Mouse (Mus musculus): ENCODE measurements at regions not wholly inside any gene's neighbourhood (a gene's known extent, or its start where the extent isn't known, plus 50 kb on each side); places are given as distances from the start of the nearest gene placed in this dataset.
"Not testable (repeated sequence)": the region's sequence is repeated elsewhere in the genome, so short reads cannot be mapped to it uniquely, and the experiment has no call there.

DNA sequence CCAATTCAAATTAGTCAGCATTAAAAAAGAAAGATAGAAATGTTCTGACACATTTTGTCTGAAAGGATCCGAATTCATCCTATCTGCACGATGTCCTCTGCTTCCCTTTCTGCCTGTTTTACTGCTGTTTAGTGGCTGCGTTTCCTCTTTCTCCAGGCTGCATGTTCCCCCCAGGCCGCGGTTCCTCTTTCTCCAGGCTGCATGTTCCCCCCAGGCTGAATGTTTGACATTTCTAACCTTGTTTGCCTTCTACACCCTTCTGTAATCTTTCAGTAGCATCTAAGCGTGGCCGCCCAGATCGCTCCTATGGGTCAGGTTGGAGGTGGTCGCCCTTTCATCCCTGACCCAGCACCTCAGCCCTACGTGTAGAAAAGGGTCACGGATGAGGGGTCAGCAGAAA, 89.6 kb upstream of the Mdm1 start:
- no peak for DNase-seq

DNA sequence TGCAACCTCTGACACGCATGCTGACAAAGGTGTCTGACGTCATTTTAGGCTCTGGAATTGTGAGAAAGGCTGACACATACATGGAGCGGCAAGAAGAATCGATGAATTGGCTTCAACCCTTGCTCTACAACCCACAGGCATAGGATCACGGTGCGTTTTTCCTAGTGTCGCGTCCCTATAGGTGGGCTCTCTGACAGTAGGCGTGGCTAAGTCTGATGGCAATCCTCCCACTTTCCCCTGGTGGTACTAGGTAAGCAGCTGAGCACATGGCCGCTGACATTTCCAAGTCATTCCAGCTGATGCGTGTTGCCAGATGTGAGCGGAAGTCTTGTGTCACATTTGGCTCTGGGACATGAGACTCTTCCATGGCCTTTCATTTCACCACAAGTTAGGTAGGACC, 89.1 kb upstream of the Mdm1 start:
- DNase-seq = no peak

DNA sequence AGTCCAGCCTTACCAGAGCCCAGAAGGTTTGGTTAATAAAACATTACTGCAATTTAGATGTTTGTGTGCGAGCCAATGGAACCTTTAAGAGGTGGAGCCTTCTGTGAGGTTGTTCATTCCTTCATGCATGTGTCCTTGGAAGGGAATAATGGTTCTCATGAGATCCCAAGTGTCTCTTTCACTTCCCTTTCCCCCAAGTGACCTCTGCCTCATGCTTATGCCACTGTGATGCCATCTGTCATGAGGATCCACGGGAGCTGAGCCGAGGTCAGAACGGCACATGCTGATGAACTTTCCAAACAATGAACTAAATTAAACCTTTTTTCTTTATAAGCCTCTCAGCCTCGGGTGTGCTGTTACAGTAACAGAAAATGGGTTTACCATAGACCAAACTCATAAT, 88.6 kb upstream of the Mdm1 start:
- DNase-seq = no peak

DNA sequence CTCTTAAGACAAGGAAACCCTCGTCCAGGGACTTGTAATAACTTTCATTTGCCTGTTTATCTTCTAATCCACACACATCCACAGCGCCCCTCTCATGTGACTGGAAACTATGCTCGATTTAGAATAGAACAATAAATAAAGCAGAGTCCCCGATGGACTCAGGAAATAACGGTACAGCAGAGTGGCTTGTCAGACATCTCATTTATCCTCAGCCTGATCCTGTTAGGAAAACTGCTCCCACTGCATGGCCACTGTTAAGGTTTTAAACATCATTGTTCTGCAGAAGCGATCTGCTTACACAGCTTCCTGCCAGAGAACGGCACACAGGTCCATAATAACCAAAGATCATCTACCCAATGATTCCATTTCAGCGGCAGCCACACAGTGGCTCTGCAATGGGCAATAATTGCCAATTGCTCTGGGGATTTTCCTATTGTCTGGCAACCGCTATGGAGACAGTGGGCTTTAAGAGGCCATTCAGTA, 84.8 kb upstream of the Mdm1 start:
- DNase-seq = no peak

DNA sequence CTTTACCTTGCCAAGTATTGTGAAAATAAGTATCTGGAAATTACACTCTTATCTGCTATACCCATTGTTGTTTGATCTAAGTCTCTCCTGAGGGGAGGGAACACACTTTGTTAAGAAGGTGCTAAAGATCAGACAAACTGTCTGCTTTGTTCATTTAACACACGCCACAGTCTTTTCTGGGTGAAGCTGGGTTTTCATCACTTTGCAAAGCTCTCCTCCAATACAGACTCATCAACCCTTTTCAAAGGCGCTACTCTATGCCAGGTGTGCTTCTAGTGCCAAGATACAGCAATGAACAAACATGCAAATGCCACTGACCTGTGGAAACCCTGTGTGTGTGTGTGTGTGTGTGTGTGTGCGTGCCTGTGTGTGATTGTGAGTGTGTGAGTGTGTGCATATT, 84.1 kb upstream of the Mdm1 start:
- DNase-seq = no peak

DNA sequence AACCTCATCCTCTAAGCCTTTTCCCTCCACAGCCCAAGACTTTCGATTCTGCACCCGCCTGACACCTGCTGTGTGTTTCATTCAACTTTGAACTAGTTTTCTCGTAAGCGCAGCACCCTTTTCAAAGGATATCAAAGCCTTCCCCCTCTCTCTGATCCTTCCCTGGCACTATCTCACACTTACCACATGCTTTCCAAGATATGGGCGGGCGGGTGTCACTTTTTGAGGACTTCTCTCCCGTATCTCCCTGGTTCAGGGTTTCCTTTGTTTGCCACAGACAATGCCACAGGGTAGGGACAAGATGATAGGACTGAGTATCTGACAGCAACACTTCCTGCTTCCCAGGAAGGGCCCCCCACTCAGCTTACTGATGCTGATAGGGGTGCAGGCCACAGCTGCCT, 76.8 kb upstream of the Mdm1 start:
- DNase-seq = no peak

DNA sequence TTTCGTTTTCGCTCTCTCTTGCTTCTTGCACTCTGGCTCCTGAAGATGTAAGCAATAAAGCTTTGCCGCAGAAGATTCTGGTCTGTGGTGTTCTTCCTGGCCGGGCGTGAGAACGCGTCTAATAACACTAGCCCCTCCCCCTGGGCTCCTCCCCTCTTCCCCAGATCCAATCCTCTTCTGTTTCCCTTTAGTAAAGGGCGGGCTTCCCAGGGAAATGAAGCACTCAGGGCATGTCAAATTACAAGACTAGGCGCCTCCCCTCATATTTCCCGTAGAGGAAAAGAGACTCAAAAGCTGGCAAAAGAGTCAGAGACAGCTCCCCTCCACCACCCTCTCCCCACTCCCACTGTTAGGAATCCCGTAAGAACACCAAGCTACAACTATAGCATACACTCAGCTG, 65.3 kb upstream of the Mdm1 start:
- DNase-seq = not testable (repeated sequence)

DNA sequence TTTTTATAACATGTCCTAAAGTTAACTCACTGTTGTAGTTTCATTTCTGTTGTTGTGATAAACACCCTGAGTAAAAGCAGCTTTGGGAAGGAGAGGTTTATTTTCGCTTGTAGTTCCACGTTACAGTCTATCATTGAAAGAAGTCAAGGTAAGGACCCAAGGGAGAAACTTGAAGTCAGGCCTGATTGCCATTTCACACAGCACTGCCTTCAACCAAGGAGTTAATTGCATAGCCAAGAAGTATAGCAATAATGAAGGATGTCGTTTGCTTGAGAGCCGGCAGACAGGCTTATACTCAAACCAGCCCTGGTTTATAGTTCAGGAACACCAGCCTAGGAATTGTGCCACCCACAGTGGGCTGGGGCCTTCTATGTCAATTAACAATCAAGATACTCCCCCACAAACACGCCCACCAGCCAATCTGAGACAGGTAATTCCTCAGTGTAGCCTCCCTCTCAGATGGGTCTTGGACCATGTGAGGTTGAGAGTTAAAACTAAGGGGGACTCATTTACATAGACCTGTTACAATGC, 59.9 kb upstream of the Mdm1 start:
- DNase-seq = no peak

DNA sequence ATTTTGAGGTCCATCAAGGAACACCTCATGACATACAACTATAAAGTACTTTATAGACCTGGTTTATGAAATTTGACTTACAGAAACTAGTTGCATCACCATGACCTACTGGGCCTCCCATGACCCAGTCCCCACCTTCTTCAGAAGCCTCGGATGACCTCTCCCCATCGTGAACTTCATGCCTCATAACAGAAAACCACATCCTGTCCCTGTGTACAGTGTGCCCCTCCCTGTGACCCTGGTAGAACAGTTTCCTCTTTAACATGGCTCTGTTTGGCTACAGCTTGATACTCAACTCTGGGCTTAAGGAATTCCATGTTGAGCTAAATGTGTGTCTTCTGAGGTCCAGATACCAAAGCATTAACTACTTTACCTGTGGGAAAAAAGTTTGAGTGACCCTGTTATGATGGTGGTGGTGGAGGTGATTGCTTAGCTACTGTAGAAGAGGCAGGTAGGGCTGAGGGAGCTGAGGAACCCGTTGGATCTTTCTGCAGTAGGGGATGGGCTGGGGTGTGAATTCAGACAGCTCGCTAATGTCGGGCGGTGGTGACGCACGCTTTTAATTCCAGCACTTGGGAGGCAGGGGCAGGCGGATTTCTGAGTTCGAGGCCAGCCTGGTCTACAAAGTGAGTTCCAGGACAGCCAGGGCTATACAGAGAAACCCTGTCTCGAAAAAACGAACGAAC, 58.4 kb upstream of the Mdm1 start:
- no peak for DNase-seq

DNA sequence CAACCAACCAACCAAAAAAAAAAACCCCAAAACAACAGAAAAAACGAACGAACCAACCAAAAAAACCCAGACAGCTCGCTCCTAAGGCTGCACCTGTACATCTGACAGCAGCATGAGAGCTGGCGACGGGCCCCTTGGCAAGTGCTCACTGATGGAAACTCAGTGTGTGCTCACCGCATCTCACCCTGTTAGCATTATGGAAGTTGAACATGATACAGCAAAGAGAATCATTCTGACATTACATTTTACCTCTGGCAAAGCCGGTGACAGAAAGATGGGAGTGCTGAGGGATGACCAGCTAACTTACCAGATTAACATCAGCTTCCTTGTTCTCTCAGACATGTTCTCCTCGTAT, 57.9 kb upstream of the Mdm1 start:
- peak; percentile 12 to 46 for DNase-seq

DNA sequence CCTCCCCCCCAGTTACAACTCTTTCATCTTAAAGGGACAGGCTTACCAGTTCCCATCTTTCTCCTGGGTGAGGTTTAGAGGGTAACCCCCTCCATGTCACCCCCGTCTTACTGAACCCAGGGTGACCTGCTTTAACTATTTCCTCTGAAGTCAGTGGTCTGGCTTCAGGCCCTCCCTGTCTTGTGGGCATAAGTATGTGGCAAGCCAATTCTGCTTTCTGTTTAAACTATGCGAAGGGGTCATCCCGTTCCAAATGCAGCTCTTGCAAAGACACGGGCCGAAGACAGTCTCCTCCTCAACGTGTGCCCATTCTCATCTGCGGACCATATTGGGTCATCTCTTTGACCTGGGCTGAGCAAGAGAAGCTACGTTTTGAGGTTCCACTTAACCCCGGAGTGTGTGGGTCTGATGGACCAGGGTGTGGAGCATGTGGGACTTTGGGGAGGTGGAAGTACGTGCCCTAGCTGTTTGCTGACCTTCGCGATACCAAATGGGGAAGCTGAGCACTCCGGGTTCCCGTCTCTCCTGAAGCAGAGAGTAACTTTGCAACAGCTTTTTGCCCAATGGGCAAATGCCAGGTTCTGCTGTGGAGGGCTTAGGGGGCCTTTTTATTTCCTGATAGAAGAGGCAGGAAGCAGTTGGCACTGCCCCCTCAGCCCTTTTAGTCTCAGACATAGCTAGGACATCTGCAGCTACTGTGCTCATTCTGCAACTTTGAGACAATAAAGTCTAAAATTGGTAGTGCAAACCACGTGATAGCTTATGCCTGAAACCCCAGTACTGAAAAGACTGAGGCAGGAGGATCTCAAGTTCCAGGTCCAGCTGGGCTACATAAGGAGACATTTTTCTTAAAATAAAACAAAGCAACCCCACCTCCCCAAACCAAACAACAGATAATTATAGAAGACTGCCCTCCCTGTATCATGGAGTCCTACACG, 56.3 kb upstream of the Mdm1 start:
- DNase-seq = no peak

DNA sequence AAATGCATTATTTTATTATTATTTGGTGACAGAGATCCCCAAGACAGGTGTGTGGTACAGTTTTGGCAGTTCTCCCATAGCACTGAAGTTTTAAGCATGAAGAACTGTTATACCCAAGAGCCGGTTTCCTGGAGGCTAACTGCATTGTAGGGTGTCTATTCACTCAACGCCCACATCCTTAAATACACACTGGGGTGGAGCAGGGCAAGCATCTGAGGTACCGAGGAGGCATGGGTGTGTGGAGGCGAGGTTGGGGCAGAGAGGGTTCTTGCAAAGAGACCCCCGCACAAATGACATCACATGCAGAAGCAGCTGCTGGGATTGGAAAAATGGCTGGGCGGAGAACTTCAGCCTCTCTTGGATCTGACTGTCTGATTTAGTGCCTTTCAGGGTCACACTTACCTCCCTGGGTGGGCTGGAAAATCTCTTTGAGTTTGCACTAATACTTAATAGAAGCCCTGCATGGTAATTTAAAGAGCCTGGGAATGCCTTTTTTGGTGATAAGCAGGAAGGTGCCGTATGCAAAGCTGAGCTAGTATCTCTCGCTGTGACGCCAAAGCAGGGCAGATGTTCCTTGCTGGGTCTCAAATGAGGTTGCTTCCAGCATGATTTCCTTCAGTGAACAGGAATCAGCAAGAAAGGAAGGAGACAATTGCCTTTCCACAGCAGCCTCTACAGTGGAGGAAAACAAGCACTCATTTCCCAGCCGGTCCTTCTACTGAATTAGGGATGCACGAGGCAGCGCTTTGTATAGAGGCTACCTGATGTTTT, 53.9 kb upstream of the Mdm1 start:
- DNase-seq = no peak

DNA sequence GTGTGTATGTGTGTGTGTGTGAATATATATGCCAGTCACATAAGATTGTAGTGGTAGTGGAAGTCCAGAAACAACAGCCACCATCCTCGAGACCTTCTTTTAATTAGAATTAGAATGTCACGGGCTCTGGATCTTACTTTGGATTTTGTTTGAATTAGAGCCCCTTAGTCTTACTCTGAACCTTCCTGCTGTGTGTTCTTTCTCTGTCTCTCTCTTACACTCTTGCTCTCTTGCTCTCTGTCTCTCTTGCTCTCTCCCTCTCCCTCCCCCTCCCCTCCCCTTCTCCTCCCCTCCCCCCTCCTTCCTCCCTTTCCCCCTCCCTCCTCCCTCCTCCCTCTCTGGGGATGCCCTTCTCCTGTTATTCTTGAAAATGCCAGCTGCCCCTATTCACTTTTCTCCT, 53.1 kb upstream of the Mdm1 start:
- DNase-seq = no peak

DNA sequence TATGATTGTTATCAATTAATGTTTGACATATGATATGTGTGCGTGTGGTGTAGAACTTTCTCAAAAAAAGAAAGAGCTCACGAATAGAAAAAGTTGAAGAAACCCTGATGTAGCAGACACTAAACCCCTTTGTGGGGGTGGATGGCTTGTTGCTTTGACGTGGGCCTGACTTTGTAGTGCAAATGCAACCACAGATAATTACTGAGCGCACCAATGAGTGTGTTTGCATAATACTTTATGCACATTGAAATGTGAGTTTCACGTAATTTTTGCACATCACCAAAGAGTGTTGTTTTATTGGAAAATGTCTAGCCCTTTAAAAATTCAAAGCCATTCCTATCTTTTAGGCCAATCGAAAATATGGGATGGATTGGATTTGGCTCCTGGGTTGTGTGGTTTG, 51.7 kb upstream of the Mdm1 start:
- no peak for DNase-seq

DNA sequence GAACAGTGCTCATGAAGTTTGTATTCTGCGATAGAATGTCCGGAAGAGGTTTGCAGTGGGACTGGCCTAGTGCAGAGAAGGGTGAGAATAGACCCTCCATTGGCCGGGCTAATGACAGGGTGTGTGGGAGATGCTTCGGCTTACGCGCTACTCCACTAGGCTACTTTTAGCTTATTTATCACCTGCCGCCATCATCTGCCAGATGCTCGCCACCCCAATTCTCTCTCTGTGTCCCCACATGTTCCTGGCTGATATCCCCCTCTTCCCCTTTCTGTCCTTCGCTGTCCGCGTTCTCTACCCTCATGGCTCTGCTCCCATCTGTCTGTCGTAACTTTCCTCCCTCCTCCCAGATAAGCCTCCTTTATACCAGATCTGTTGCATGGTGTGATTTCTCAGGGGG, 50.1 kb upstream of the Mdm1 start:
- no peak for DNase-seq
